Mouse (Mus musculus) MEL (cell line): ENCODE data around the gene Zscan20. TPM values are rescaled to one million over a fixed set of nuclear protein-coding genes. Genes with fewer than 3 reads are reported as not detected.

Experiments
- DNase-seq: peaks from one replicate; pipeline ENCODE4 v3.0.0; 2011; ENCODE audit warnings: low read depth, low spot score
- H3K27ac ChIP-seq: 2 replicates; pipeline ENCODE4 v1.5.1; 2012; ENCODE audit warnings: low read depth, mild to moderate bottlenecking, control low read depth, low read length, moderate library complexity; ENCODE audit not compliant: control insufficient read depth
- H3K27me3 ChIP-seq, 2 experiments: fragments of 150-350 bp in 1 of 2; sonication (generic) in 1 of 2; 2 replicates each; pipeline ENCODE4 v1.6.1; 2012; ENCODE audit warnings: low read length in 2 of 2, mild to moderate bottlenecking in 2 of 2, improper control_type of control experiment in 1 of 2, moderate library complexity in 1 of 2; ENCODE audit not compliant: insufficient read depth in 2 of 2, control insufficient read depth in 1 of 2
- H3K36me3 ChIP-seq, 2 experiments: 2 replicates each; pipeline ENCODE4 v1.6.1; 2012 to 2014; ENCODE audit warnings: low read length in 2 of 2, improper control_type of control experiment in 1 of 2, inconsistent platforms in 1 of 2, mild to moderate bottlenecking in 1 of 2; ENCODE audit not compliant: insufficient read depth in 2 of 2, control insufficient read depth in 1 of 2
- H3K4me1 ChIP-seq, 2 experiments: fragments of 150-350 bp in 1 of 2; sonication (generic) in 1 of 2; 2 replicates each; pipeline ENCODE4 v1.6.1; 2012; ENCODE audit warnings: low read length in 2 of 2, improper control_type of control experiment in 1 of 2, mild to moderate bottlenecking in 1 of 2; ENCODE audit not compliant: insufficient read depth in 2 of 2, control insufficient read depth in 1 of 2
- H3K4me3 ChIP-seq, 2 experiments: fragments of 150-350 bp in 1 of 2; sonication (generic) in 1 of 2; 2 replicates each; pipeline ENCODE4 v1.5.1; 2012; ENCODE audit warnings: low read depth in 2 of 2, low read length in 2 of 2, mild to moderate bottlenecking in 2 of 2, moderate library complexity in 2 of 2, control low read depth in 1 of 2, improper control_type of control experiment in 1 of 2; ENCODE audit not compliant: control insufficient read depth in 1 of 2, insufficient read depth in 1 of 2
- H3K79me2 ChIP-seq: 2 replicates; pipeline ENCODE4 v1.6.1; 2012; ENCODE audit warnings: mild to moderate bottlenecking, low read length, moderate library complexity; ENCODE audit not compliant: control insufficient read depth, poor library complexity, insufficient read depth
- H3K9ac ChIP-seq: 2 replicates; pipeline ENCODE4 v1.6.1; 2012; ENCODE audit warnings: low read depth, mild to moderate bottlenecking, control low read depth, low read length, moderate library complexity; ENCODE audit not compliant: control insufficient read depth, poor library complexity, severe bottlenecking
- H3K9me3 ChIP-seq: fragments of 150-350 bp; sonication (generic); replicated peaks from 2 replicates; pipeline ENCODE4 v1.6.1; 2012; ENCODE audit warnings: mild to moderate bottlenecking, low read length, improper control_type of control experiment, moderate library complexity; ENCODE audit not compliant: insufficient read depth
- CHD1 ChIP-seq: IDR thresholded peaks from 2 replicates; pipeline ENCODE4 v1.6.1; 2012; ENCODE audit warnings: low read depth, mild to moderate bottlenecking, inconsistent platforms, low read length, improper control_type of control experiment
- CTCF ChIP-seq, 3 experiments: IDR thresholded peaks in 2 of 3; conservative IDR thresholded peaks in 1 of 3; 2 replicates each; pipeline ENCODE4 v1.5.1; 2011 to 2012; ENCODE audit warnings: low read length in 3 of 3, low read depth in 2 of 3, mild to moderate bottlenecking in 2 of 3, improper control_type of control experiment in 1 of 3, inconsistent platforms in 1 of 3, mixed read lengths in 1 of 3, moderate library complexity in 1 of 3; ENCODE audit not compliant: control insufficient read depth in 1 of 3, insufficient read depth in 1 of 3, poor library complexity in 1 of 3, severe bottlenecking in 1 of 3
- ETS1 ChIP-seq: IDR thresholded peaks from 2 replicates; pipeline ENCODE4 v1.6.1; 2012; ENCODE audit warnings: low read depth, mild to moderate bottlenecking, inconsistent platforms, low read length, improper control_type of control experiment, moderate library complexity
- GATA1 ChIP-seq: IDR thresholded peaks from 2 replicates; pipeline ENCODE4 v1.6.1; 2011; ENCODE audit warnings: low read depth, low read length, improper control_type of control experiment
- MAX ChIP-seq: IDR thresholded peaks from 2 replicates; pipeline ENCODE4 v1.6.1; 2011; ENCODE audit warnings: low read length, improper control_type of control experiment
- NELFE ChIP-seq: IDR thresholded peaks from 2 replicates; pipeline ENCODE4 v1.6.1; 2011; ENCODE audit warnings: low read depth, low read length, improper control_type of control experiment
- NRF1 ChIP-seq: IDR thresholded peaks from 2 replicates; pipeline ENCODE4 v1.6.1; 2014; ENCODE audit warnings: low read depth, mild to moderate bottlenecking, inconsistent platforms, low read length, improper control_type of control experiment, moderate library complexity; ENCODE audit not compliant: poor library complexity, insufficient read depth, severe bottlenecking
- POLR2AphosphoS2 ChIP-seq: IDR thresholded peaks from 2 replicates; pipeline ENCODE4 v1.6.1; 2011; ENCODE audit warnings: low read length, improper control_type of control experiment
- RAD21 ChIP-seq: IDR thresholded peaks from 2 replicates; pipeline ENCODE4 v1.6.1; 2011; ENCODE audit warnings: mild to moderate bottlenecking, low read depth, low read length, improper control_type of control experiment
- SIN3A ChIP-seq: IDR thresholded peaks from 2 replicates; pipeline ENCODE4 v1.6.1; 2012; ENCODE audit warnings: low read length, improper control_type of control experiment, inconsistent platforms
- SMC3 ChIP-seq: IDR thresholded peaks from 2 replicates; pipeline ENCODE4 v1.6.1; 2011; ENCODE audit warnings: low read depth, low read length, improper control_type of control experiment
- polyA plus RNA-seq, 2 experiments: library from polyadenylated mRNA; stranded (reverse) in 1 of 2; unstranded in 1 of 2; fragments of >175 nt in 1 of 2; fragments of >200 nt in 1 of 2; gene quantifications; 2 replicates each; pipeline versions ENCODE4 v1.2.1 to v1.2.4; 2012; ENCODE audit warnings: low replicate concordance in 2 of 2, low read depth in 1 of 2; ENCODE audit not compliant: insufficient read length in 2 of 2, insufficient read depth in 1 of 2, missing spikeins in 1 of 2
- total RNA-seq: library from RNA; depleted of rRNA; stranded (reverse); fragments of 300-350 nt; gene quantifications from 2 replicates; pipeline ENCODE4 v1.2.3, GENCODE M21; 2012; rRNA removed

Gene Zscan20
- total and polyA plus RNA-seq, 3 experiments = 4.3 to 5.6 TPM; not detected in 1

- DNase-seq = peak; percentile 16
- no peaks in the 10 kb centered on the region; a peak in 1 of 4 replicates for H3K27me3 ChIP-seq
- H3K9ac ChIP-seq = no peak overlapping the region
- no peaks in the 10 kb centered on the region for H3K36me3 ChIP-seq
- no peak overlapping the region for H3K4me3 ChIP-seq
- no peaks in the 10 kb centered on the region for H3K79me2 ChIP-seq
- H3K4me1 ChIP-seq = no peaks in the 10 kb centered on the region
- H3K9me3 ChIP-seq = no peaks in the 10 kb centered on the region
- TF ChIP-seq ETS1 (no peak), GATA1 (no peak), NELFE (no peak), MAX (no peak), NRF1 (no peak), CHD1 (no peak), SMC3 (0 out of 2 replicates have a peak, but pooled peaks have one; percentile 2), CTCF (IDR thresholded peaks at IDR 0.05 in 2 of 3, conservative IDR thresholded peaks at IDR 0.05 in 1 of 3; ENCODE audit: control insufficient read depth in 1 of 3, insufficient read depth in 1 of 3, low read depth in 2 of 3, low read length in 3 of 3, poor library complexity in 1 of 3, severe bottlenecking in 1 of 3) (peak; percentile 15 to 25 (median 16); a peak in 3 of 6 replicates), SIN3A (no peak), RAD21 (peak; percentile 29), POLR2AphosphoS2 (no peak)
- TF ChIP-seq, all 39 proteins: peak for 3
- no peak overlapping the region for H3K27ac ChIP-seq
Measured at GRCm38 (mm10) chr4:128543378-128543777, 66.5 kb downstream of the Zscan20 start.

Other genes with a start within 250 kb of the Zscan20 start
- gene Tlr12, start 8.5 kb upstream of the Zscan20 start, total RNA-seq = not detected in 2 replicates
- gene Tlr12, start 8.5 kb upstream of the Zscan20 start, polyA plus RNA-seq = not detected
- 20.4 and 23.7 TPM in 2 replicates for gene Phc2, start 44.6 kb upstream of the Zscan20 start, total RNA-seq
- 10 to 100 TPM in 1 of 2 experiments, not detected in 1; 65.5 TPM for gene Phc2, start 44.6 kb upstream of the Zscan20 start, polyA plus RNA-seq
- not detected in 2 replicates for gene A3galt2, start 145.3 kb upstream of the Zscan20 start, total RNA-seq
- gene A3galt2, start 145.3 kb upstream of the Zscan20 start, polyA plus RNA-seq = under 1 TPM in 1 of 2 experiments, not detected in 1; 0.06 TPM
- gene Zfp362, start 195.9 kb upstream of the Zscan20 start, total RNA-seq = 2.4 and 2.7 TPM in 2 replicates
- 10 to 100 TPM in 1 of 2 experiments, not detected in 1; 30.1 TPM for gene Zfp362, start 195.9 kb upstream of the Zscan20 start, polyA plus RNA-seq